Mouse (Mus musculus) hematopoietic stem cell, adult 5-6 weeks (primary cell): Measurements from ENCODE around the gene Aup1. TPM values are rescaled to one million over a fixed set of nuclear protein-coding genes. Genes with fewer than 3 reads are reported as not detected.

Experiments
- ATAC-seq, 2 experiments: fragments of 125-278 bp in 1 of 2; replicated peaks in 1 of 2; 2 replicates each; pipeline ENCODE4 v1.8.0; 2016 to 2017; ENCODE audit warnings: inconsistent platforms in 2 of 2, mild to moderate bottlenecking in 2 of 2, moderate number of reproducible peaks in 2 of 2, low read depth in 1 of 2, moderate TSS enrichment in 1 of 2; ENCODE audit not compliant: low FRiP score in 2 of 2, poor library complexity in 2 of 2, severe bottlenecking in 2 of 2, insufficient read depth in 1 of 2, low TSS enrichment in 1 of 2
- total RNA-seq: library from RNA; stranded (forward); fragments of 172-1452, 232-1000 nt; gene quantifications from 2 replicates; pipeline ENCODE4 v1.2.3, GENCODE M21; 2017

The Aup1 gene
- total RNA-seq, 1 experiment from 2014 or later = 124 TPM

DNA sequence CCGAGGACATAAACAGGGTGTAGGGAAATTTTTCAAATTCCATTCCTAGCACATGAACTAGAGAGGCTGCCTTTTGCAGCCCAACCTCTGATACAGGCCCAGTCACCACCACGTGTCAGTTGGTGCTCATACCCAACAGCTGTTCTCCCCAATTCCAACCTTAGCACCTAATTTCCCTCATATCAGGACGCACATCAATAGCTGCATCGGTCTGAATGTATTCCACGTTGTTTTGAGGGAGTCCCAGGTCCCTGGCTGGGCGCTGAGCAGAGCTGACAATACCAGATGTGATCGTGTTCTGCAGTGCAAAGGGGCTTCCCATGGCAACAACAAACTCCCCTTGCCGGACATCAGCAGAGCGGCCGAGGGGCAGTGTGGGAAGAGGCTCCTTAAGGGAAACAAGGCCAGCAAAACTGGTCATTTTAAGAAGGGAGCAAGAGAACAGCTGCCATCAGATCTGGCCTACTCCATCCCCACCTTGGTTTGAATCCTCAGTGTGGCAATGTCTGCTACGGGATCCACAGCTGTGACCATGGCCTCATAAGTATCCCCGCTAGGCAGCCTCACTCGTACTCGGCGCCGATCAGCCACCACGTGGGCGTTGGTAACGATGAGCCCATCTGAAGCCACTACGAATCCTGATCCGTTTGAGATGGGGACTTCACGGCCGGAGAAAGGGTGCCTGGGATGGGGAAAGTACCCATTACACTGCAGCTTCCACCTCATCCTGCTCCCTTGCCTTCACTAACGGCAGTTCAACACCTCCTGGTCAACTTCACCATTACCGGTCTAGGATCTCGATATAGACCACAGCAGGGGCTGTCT, 973 bp upstream of the Aup1 start:
- ATAC-seq = peak; percentile 17 to 30; a peak in 2 of 4 replicates

DNA sequence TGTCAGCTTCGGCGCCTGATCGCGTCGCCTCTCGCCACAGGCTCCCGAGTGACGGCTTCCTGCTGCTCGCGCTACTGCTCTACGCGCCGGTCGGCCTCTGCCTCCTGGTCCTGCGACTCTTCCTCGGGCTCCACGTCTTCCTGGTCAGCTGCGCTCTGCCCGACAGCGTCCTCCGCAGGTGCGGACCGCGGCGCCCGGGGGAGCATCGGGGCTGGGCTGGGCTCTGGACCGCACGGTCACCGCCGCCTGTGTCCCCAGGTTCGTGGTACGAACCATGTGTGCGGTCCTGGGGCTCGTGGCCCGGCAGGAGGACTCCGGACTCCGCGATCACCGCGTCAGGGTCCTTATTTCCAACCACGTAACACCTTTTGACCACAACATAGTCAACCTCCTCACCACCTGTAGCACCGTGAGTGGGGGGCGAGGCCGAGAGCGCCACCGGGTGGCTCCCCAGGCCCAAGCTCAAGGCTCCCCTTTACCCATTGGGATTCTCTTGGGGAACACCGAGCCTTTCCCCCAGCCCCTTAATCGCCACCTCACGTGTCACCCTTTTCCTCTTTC, 630 bp downstream of the Aup1 start, which contains the start of gene Htra2:
Gene Htra2 (minus strand): TSS at position 403 of the 561 bp plus-strand sequence.
- peak in 1 of 2 experiments; percentile 2; a peak in 1 of 4 replicates for ATAC-seq

DNA sequence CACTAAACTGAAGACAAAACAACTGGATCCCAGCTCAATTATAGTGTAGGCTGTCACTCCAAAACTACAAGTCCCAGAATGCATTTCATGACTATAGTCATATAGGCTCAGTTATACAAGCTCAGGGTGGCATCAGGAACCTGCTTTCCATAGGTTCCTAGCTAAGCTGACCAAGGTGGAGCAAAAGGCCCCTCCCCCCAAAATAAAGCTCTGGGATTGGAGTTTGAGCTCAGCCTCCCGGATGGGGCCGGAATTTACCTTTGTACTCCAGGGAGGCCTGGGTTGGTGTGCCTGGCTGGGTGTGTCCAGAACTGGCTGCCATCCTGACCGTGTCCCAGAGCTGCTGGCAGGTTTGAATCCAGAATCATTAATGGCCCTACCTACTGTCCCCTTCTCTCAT, 3.5 kb downstream of the Aup1 start, which contains the start of gene Dqx1:
Gene Dqx1 (plus strand): TSS at position 55 of the 400 bp plus-strand sequence.
- no peak for ATAC-seq

DNA sequence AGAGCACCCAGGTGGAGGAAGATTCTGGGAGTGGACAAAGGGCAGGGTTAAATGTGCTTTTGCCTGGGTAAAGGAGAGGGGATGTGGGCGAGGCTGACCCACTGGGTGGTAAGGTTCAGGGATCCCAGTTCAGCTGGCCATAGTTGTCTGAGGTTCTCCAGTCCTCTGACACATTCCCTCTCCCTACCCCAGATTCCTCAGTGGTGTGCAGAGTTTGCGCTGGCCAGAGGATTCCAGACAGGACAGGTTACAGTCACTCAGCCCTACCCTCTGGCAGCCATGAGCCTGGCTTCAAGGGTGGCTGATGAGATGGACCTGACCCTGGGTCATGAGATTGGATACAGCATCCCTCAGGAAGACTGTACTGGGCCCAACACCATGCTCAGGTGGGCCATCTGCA, 4.4 kb downstream of the Aup1 start:
- no peak for ATAC-seq

DNA sequence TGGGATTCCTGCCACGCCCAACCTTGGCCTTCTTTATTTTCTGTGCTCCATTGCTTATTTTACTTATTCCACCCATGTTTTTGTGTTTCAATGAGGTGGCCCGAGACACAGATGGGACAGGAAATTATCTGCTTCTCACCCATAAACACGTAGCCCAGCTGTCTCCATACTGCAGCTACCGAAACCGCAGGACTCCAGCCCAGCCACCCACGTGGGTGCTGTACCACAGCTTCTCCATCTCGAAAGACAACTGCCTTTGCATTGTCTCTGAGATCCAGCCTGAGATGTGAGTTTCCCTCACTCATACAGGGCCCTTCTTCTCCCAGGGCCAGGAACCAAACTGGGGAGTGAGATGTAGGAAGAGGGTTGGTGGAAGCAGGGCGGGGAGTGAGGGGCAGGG, 11.7 kb downstream of the Aup1 start:
- no peak for ATAC-seq

DNA sequence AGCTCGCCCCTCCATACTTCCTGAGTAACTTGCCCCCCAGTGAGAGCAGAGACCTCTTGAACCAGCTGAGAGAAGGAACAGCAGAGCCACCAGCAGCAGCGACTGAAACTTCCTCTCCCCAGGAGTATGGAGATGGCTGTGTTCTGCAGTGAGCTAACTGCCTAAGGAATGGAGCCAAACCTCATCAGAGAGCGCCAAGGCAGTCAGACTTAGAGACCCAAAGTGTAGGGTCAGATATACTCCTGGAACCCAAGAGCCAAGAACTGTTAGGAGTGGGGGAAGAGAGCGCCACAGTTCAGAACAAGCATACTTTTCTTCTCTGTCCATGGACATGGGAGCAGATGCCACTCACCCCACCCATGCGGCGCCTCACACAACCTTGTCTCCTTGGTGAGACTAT, 12.1 kb downstream of the Aup1 start:
- ATAC-seq = no peak

DNA sequence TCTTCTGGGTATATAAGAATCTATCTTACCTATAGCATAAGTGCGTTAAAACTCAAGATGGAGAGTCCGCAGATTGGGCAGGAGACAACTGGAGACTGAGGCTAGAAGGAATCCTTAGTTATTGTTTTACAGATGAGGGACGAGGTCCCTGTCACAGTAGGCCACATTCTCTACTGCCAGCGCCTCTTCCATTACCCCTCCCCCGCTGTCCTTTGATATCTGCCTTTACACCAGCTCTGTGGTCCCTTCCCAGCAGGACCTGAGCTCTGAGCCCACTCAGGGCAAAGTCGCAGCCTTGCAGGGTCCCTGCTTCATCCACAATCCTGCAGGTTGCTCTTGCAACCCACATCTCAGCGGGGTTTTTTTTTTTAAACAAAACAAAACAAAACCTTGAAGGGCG, 13.9 kb downstream of the Aup1 start:
- no peak for ATAC-seq

DNA sequence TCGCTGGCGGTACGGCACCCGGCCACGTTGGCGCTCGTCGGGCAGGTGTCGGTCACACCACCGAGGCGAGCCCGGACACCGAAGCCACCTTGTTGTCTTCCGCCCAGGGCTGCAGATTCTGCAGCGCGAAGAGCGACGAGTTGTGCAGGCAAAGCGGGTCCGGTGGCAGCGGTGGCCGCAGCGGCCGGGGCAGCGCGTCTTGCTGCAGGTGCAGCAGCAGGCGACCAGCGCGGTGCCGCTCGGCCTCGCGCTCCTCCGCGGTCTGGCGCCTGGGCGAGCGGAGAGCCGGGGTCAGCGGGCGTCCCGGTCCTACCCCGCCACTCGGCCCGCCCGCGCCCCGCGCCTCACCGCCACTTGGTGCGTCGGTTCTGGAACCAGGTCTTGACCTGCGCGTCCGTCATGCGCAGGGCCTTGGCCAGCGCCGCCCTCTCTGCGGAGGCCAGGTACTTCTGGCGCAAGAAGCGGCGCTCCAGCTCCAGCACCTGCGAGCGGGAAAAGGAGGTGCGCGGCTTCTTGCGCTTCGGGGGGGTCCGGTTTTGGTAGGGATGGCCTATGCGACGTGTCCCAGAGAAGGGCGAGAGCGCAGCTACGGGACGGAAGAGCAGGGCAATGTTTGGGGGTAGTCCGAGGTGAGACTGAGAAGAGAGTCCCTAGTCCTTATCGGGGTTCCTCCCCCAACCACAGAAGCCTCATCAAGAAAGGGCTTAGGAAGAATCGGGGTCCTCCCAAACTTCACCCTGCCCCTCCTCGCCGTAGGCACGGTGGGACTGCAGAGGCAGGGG, 14.6 kb downstream of the Aup1 start:
- ATAC-seq = no peak

DNA sequence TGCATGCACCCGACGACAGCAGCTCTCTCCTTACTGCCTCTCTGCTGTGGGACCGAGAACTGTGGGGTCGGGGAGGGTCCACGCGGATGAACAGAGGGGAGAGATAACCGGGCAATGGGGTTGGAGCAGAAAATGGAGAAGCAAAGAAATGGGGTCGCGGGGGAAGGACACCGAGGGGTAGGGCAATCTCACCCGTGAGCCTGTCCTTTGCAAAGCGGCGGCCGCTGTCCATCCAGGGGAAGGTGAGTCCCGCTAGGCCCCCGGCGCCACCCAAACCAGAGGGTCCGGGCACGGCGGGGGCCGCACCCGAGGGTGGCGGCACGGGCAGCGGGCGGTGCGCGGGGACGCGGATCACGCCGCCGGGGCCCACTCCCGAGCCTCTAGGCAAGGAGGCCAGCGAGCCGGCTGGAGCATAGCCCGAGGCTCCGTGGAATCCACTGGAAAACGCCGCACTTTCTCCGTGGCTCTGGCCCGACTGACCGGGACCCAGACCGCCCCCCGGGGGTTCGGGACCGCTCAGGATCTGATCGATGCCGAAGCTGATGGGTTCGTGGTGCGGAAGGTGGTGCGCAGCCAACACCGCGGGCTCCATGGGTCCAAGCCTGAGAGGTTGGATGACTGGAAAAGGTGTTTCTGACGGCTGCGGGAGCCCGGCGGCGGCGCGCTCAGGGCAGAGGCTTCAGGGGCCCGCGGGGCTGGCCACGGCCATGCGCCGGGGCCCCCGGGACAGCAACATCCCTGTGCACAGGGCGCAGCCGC, 15.3 kb downstream of the Aup1 start:
- ATAC-seq = no peak

DNA sequence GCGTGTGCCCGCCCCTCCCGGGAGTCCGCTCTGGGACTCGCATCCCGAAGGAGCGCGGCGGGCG, 15.8 kb downstream of the Aup1 start, which contains the start of gene Tlx2:
Gene Tlx2 (minus strand): TSS at position 47 of the 64 bp plus-strand sequence.
- no peak for ATAC-seq

DNA sequence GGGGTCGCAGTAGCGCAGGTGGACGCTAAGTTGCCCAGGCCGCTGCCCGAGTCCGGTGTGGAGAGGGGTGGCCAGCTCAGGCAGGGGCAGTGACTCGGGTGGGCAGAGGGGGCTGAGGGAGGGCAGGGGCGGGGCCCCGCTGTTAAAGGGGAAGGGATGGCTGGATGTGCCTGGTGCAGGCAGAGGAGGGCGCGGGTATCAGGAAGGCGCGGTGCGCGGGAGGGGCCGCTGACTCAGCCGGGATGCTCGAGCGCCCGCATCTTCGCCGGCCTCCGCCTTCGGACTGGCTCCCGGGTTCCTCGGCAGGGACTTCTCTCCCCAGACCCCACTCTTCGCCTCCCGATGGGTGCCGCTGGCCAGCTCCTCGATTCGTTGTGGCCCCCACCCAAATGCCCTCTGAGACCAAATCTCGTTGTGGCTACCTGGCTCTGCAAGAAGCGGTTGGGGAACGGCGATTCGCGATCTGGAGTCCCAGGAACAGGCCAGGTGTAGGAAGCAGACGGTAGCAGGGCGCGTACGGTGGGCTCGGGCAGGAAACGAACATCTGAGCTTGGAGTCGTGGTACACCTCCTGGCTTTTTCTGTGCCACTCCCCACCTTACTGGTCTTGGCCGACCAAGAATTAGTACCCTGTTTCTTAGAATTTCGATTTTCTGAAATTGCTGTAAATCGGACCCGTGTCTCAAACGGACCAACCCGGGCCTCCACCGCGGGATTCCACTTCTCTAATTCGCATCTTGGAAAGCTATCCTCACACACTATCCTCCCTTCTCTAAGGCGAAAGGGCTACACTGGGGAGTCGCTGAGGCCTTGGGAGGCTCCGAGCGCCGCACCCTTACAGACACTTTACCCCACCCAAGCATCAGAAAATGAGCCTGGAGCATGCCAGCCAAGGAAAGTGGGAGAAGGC, 16.2 kb downstream of the Aup1 start:
- no peak for ATAC-seq

DNA sequence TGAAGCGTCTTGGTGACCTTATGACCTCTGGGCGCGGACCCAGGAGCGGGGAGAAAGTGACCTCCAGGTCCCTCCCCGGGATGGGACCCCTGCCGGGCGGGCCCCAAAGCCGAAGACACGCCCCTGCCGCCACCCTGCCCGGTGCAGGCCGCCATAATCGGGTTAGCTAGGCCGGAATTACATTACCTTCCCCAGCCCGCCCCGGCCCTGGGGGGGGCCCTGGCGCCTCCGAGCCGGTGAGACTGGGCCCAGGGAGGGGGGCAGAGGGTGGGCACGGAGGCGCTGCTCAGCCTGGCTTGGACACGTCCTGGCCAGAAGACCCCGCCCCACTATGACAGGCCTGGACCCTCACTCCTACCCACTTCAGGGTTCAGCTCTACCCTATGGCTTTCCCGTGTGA, 16.9 kb downstream of the Aup1 start:
- no peak for ATAC-seq

DNA sequence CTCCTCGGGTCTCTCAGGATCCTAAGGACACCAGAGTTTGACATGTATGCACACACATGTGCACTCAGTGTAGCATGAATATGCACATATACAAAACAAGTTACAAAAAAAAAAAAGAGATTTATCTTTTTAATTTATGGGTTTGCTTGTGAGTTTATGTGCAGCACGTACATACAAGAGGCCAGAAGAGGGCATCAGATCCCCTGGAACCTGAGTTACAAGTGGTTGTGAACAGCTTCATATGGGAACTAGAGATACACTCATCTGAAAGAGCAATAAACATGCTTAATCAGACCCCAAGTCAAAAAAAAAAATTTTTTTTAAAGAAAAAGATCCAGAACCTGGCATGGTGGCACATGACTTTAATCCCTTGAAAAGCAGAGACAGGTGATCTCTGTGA, 20.7 kb downstream of the Aup1 start:
- no peak for ATAC-seq

DNA sequence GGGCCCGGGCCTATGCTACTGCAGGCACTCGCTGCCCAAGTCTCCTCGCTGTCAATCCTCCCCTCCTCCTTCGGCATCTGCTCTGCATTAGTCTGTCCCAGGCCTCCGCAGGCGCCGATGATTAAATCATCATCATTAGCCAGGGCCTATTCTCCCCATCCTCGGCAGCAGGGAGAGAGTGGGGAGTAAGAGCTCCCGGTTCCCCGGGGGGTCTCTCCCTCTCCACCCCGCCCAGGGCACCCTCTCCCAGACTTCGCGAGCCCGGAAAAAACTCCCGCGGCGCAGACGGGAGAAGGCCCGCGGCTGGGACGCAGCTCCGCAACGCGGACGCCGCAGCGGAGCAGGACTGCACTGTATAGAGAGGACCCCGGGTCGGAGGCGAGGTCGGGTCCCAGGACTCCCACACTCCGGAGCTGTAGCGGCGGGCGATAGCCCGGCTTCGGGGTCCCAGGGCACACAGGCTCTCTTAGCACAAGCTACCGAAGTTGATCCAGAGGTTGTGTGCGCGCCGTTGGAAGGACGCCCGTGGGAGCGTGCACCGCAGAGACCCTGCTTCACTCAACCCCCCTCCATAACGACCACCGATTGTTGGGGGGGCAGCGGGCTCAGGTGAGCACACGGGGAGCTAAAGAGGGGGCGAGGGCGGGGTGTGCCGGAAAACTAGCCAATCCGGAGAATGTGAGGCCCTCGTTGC, 23.5 kb downstream of the Aup1 start, which contains the start of gene Pcgf1:
Gene Pcgf1 (plus strand): TSS at position 240 of the 694 bp plus-strand sequence.
- peak; percentile 4 to 30; a peak in 3 of 4 replicates for ATAC-seq

DNA sequence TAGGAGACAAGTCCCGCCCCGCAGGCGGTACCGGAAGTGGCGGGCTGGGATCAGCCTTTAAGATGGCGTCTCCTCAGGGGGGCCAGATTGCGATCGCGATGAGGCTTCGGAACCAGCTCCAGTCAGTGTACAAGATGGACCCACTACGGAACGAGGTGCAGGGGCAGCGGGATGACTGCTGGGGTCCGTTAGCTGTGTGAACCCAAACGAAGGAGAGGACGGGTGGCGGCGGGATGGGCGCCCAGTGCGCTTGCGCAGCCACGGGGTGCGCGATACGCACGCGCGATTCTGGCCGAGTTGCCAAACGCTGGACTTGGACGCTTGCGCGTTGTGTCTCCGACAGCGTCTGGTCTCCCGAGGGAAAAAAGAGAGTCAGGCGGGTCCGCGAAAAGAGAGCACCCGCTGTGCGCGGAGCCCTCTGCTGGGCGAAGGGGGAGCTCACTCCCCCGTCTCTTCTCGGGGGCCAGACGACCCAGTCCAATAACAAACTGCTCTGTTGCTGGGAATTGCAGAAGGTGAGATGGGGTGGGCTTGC, 24.1 kb downstream of the Aup1 start:
- peak; percentile 89 to 94 for ATAC-seq

DNA sequence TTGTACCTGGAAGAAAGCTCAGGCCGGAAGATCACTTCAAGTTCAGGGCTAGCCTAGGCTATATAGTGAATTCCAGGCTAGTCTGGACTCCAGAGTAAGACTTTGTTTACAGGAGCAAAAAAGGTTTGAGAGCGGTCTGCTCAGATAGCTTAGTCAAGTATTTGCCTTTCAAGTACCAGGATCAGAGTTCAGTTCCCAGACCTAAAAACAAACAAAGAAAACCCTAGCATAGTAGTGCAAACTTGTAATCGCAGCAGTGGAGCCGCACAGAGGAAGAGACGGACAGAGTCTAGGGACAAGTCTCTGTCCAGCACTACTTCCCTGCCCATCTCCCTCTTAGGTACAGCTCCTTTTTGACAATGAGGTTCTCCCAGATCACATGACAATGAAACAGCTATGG, 25.9 kb downstream of the Aup1 start:
- no peak for ATAC-seq
